Mouse (Mus musculus): ENCODE measurements around the gene Gm20388.

The Gm20388 gene

DNA sequence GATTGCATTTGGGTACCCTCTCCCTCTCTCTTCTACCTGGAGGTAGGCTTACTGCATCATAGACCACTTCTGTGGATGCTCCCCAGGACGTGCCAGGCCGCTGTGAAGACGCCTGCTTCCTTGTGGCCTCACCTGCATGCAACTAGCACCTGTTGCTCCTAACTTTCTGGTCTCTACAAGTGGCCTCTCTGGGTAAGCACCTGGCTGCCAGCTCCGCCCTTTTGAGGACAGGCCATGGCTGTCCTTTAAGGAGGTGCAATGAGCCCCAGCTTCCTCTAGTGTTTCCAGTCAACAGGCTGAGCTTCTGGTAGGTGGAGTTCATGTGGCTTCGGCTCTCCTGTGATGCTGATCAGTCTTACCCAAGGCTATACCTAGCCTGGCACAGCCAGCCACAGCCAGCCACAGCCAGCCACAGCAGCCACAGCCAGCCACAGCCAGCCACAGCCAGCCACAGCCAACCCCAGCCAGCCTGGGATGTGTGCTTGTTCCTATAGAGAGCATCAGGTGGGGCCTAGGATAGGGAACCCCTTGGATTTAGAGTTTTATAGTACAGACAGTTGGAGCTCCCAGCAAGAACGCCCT, 344.9 kb downstream of the Gm20388 start:
- no peak for DNase-seq (ENCODE audit: low spot score in 2 of 2)

DNA sequence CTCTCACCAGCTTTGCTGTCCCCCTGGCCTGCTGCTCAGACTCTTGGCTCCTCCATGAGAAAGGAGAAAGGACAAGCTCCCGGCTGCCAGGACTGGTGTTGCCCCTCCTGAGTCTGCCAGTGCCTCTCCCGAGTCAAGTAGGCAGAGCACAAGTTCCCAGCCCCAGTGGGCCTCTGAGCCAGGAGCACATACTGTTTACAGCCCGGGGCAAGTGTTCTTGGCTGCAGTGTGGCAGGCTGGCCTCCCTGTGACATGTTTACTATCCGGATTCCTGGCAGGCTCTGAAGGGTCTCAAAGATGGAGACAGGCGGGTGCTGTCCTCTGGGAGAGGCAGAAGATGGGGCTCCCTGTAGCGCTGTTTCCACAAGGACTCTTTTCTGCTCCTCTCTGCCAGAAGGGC, 346.3 kb downstream of the Gm20388 start:
- DNase-seq (ENCODE audit: low spot score in 2 of 2): no peak

DNA sequence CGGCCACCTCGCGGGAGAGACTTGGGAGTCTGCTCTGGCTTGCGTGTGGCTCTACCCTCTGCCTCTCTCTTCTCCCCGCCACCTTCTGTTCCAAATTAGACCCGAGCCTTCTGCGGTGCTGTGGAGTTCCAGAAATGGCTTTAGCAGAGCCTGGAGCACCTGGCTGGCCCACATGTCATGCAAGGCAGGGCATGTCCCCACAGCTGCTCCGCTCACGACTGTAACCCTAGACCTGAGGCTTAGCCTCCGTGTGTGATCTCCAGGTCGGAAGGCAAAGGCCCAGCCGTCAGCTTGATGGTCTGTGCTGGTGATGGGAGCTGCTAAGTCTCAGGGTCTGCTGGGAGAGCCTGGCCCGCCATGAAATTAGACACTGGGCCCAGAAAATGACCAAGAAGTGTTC, 348.6 kb downstream of the Gm20388 start:
- DNase-seq (ENCODE audit: low spot score in 2 of 2): no peak

DNA sequence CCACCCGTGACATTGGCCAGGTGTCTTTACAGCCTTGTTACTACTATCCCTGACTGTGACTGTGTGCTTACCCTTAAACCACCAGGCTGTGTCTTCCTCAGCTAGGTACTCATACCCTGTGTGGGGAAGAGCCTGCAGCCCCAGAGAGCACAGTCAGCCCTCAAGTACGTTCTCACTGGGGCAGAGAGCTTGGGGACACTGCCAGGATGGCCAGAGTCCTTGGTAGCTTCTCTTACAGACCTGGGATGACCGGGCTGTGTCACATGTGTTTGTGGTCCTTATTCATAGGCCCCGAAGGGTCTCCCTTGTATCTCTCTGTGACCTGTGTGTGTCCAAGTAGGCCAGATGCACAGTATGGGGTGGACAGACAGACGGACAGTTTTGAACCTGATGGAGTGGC, 350.0 kb downstream of the Gm20388 start:
- no peak for DNase-seq (ENCODE audit: low spot score in 2 of 2)

DNA sequence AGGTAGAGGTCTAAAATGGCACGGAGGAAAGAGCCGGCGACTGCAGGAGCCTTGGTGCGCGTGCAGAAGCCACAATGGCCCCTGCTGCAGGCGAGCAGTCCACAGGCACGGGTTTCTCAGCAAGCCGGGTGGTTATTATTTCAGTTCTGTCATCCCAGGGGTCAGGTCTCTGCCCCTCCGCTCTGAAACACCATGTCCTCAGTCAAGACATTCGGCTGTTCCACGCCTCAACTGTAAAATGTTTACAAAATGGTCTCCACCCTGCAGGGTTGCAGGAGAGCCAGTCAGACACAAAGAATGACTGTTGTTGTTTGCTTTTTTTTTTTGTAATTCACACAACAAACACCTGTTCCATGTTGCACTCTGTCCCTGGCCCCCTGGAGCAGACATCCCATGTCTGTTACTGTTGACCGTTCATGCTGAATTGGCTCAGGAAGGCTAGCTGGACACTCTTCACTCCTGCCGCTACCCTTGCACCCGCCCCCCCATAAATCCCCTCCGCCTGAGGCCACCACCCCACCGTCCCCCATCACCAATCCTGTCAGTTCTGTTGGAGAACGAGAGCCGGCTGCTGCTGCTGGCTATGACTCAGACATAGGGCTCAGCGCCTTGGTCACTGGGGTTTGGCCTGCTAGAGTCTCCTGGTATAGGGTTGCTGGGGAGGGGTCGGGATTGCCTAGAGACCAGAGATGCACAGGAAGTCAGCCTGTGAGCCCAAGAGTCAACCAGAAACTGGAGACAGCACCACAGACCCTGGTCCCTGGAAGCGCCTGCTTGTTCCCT, 350.9 kb downstream of the Gm20388 start:
- DNase-seq (ENCODE audit: low spot score in 2 of 2): no peak

DNA sequence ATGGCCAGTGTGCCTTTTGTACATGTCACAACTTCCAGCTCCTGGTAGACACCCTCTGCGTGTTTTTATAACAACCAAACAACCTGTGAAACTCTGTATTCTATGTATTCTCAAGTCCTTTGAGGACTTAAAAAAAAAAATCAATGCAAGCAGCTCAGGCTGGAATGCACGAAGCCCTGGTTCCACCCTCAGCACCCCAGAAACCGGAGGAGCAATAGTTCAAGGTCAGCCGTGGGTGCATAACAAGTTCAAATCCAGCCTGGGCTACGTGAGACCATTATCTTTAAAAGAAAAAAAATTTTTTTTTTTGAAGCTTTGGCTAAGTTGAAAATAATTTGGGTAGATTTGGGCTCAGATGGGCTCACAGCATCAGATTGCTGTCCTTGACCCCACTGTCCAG, 353.2 kb downstream of the Gm20388 start:
- DNase-seq (ENCODE audit: low spot score in 2 of 2): no peak

DNA sequence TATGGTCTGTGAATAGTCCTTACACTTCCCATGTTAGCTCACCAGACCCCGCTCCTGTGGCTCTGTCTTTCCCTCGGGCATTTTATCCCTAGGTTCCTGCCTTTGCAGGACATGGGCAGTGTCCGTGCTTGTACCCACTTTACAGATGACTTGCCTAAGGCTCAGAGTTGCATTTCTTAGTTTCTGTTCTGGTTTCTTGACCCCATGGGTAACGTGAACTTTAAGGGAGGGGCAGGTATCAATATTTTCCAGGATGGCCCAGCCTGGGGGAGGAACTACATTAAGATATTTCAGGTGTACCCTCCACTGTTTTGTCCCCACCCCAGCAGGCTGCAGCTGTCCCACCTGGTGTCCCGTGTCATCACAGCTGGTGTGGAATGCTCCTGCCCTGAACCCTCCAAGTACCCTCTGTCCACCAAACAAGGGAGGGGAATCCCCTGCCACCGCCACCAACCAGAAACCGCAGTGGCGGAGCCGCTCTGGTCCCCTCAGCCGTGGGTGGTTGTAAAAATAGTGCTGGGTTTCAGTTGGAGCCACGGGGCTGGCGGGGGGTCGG, 353.8 kb downstream of the Gm20388 start:
- no peak for DNase-seq (ENCODE audit: low spot score in 2 of 2)

DNA sequence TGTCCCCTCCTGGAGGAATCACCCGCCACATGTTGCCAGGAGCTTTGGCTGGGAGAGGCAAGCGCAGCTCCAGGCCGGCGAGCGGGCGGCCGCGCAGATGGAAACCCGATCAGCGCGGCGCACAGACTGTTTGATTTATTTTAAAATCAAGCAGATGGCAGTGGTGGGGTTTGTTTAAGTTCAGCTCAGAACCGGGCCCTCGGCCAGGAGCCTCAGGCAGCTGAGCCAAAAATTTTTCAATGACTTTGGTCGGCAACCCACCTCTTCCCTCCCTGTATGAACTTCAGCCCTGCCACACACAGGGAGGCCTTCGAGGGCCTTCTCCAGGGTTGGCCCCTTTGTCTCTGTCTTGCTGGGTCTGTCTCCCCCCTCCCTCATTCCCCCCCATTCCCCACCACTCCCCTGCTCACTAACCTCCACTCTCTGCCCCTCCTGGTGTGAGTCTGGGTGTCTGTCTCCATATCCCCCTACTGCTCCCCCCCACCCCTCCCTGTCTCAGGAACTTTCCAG, 354.4 kb downstream of the Gm20388 start:
- peak in 1 of 2 experiments; percentile 51 for DNase-seq (ENCODE audit: low spot score in 2 of 2)

DNA sequence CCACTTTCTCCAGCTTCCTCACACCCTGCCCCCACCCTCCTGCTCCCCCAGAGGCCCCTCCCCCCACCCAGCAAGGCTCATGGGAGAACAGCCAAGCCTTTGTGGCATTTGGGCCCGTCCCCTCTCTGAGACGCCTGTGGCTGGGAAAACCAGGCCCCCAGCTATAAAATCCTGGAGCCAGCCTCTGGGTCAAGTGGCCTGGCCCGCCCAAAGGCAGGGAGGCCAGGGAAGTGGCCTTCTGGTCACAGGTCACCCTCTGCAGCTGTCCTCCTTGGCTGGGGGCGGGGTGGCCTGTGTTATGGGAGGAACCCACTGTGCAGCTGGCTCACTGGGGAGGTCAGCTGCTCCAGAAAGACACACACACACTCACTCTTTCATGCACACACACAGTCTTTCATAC, 354.8 kb downstream of the Gm20388 start:
- DNase-seq (ENCODE audit: low spot score in 2 of 2): peak in 1 of 2 experiments; percentile 71

DNA sequence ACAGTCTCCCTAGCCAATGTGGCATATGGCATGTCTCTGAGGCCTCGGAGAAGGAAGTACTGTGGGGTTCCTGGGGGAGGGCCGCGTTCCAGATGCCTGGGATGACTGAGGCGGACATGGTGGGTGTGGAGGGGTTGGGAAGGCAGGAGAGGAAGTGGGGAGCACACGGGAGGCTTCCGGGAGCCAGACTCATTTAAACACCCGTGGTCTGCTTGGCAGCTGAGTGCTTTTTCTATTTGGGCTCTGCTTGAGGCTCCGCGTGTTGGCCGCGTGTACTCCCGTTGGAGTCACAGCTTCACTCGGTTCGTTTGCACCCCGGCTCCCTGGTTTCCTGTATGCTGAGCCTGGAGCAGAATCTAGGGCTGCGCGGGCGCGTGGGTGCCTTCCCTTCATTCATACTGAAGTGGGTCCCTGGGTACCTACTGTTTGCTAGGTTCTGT, 357.9 kb downstream of the Gm20388 start:
- no peak for DNase-seq (ENCODE audit: low spot score in 2 of 2)

DNA sequence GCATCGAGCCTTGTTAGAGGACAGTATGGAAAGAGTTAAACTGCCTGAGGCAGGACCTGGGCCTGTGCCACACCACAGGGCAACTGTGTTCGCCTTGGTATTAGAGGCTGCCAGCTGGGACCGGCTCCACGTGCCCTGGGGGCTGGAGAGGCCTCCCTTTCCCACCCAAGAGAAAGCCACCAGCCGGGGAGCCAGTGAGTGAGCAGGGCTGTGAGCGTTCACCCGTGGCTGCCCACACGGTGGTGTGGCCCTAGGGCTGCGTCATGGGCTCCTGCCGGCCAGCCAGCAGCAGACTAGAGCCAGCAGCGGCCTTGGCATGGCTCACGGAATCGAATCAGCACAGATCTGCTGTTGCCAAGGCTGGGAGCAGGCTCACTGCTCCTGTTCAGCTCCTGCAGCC, 359.8 kb downstream of the Gm20388 start:
- DNase-seq (ENCODE audit: low spot score in 2 of 2): no peak

DNA sequence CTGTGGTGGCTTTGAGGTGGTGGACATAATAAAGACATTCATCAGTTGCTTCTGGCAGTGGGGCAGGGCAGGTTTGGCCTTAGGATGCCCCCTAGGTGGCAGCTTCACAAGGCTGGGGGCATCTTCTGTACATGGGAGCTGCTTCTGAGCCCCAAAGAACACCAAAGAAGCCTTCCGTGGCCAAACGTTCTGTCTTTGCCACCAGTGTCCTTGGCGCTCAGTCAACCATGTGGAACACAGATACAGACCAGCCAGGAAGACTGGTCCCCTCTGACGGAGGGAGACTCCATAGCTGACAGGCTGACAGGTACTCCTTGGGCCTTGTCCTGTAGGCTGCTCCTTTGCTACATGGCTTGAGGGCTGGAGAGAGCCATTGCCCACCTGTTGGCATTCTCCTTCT, 362.8 kb downstream of the Gm20388 start:
- DNase-seq (ENCODE audit: low spot score in 2 of 2): no peak

DNA sequence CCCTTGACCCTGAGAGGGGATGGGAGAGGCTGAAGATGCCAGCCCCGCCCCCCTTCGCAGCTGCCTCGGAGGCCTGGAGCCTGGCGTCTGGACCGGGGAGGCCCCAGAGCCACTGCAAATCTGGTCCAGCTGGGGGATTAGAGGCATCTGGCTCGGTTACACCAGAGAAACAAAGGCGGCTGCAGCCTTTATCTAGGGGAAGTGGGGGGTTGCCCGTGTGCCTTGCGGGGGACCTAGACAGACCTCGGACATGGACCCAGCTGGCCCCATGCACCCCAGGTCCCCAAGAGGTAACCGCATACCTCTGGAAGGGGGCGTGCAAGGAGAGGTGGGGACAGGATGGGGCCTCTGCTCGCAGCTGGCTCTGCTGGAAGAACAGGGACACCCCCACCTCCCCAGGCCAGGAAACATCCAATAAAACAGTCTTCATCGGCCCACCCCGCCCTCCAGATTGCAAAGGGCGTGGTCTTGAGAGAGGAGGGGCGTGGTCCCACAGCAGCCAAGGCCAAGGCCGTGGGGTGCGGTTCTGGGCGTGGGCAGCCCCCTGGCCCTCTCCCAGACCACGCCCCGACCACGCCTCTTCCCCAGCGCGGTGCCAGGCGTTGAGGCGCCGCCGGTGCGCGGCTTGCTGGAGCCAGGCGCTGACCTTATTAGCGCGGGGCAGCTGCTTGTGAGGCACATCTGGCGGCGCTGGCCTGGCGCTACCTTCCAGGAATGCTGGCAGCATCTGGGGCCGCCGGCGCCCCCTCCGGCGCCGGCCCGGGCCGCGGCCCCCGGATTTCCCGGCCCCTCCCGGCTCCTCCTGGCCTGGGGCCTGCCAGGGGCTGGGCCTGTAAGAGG, 365.6 kb downstream of the Gm20388 start:
- peak; percentile 86 to 91 for DNase-seq (ENCODE audit: low spot score in 2 of 2)

DNA sequence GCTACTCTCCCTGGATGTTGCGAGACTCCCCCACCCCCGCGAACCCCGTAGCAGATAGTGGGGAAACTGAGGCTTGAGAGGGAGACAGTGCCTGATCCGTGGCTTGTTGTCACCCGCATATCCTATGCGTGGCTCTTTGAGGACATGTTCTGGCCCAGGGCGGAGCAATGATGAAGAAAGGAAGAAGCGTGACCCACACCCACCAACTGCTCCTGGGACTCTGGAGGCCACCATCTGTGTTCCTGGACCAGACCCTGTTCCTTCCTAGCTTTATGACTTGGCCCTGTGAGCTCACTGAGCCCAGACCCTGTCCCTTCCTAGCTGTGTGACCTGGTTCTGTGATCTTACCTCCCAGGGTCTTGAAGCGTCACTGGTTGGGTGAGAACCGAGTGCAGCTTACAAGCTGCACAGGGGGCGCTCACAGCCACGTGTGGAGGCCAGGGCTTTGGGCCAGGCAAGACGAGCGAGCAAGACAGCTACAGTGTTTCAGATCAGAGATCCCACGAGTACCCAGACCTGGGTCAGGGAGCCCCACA, 366.3 kb downstream of the Gm20388 start:
- DNase-seq (ENCODE audit: low spot score in 2 of 2): no peak

DNA sequence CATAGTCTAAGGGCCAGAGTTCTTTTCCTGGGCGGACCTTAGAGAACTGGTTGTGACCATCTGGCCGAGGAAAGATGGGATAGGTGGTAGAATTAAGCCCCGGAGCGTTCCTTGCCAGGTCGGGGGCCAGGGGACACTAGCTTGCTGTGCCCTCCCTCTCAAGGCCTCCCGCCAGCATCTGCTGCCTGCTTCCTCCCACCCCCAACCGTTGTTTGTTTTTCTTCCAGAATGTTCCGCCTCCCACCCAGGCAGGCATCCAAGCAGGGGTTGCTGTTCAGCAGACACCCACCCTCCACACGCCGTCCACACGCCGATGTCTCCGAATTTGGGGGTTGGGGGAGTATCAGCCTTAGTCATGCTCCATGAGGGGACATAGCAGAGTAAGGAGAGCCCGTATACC, 367.4 kb downstream of the Gm20388 start:
- DNase-seq (ENCODE audit: low spot score in 2 of 2): no peak

DNA sequence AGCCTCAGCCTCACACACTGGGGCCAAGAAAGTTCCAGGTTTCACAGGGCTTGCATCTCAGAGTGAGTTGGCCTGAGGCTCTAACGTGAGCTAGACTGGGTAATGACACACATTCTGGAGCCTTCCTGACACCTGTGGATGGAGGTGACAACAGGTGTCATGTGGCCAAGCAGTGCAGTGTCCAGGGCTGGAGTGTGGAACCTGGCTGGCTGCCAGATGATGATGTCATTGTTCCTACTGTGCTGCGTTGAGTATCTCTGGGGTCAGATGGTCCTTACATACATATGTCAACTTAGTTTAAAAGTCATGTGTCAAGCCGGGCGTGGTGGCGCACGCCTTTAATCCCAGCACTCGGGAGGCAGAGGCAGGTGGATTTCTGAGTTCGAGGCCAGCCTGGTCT, 368.8 kb downstream of the Gm20388 start:
- no peak for DNase-seq (ENCODE audit: low spot score in 2 of 2)

DNA sequence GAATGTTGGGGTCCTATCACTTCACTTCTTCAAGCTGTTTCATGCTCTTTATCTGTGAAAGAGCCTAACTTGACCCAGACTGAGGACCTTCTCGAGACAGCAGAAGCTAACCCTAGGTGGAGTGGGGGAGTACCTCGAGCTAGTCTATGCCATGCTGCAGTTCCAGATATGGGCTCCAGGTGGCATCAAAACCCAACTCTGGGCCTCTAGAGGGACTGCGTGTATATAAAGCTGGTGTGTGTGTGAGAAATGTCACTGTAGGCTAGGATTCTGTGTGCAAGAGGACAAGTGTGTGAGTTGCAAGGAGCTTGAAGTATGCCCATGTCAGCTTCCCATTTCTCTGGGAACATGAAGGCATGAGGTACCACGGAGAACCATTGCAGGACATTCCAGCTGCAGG, 370.8 kb downstream of the Gm20388 start:
- DNase-seq (ENCODE audit: low spot score in 2 of 2): peak in 1 of 2 experiments; percentile 59

DNA sequence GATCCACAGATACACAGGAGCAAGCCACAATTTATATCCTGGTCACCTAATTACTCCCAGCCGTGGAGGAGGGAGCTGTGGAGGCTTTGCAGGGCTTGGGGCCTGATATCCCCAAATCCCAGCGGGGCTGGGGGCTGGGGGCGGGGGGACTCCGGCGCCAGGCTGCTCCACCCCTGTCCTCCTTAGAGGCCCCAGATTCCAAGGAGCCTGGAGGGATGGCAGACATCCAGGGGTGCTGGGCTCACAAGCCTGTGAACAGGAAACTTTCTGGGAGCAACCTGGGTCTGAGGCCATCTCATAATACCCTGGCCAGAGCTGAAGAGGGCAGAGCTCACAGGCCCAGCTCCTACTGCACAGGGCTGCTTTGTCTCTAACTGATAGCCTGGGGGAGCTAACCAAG, 371.8 kb downstream of the Gm20388 start:
- DNase-seq (ENCODE audit: low spot score in 2 of 2): no peak

DNA sequence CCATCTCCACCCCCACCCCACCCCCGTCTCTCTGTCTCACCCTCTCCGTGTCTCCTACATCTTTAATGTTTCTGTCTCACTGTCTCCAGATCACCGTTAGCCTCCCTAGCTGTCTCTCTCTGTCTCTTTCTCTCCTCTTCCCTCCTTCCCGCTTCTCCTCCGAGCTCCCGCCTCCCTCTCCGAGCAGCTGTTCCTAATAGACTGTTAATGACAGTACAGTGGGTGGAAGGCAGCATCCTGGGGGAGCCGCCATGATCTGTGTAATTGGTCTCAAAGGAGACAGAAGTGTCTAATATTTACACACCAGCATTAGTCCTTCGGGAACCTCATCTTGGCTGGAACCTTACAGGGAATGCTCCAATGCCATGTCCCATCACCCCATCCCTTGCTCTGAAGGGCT, 373.6 kb downstream of the Gm20388 start:
- no peak for DNase-seq (ENCODE audit: low spot score in 2 of 2)

DNA sequence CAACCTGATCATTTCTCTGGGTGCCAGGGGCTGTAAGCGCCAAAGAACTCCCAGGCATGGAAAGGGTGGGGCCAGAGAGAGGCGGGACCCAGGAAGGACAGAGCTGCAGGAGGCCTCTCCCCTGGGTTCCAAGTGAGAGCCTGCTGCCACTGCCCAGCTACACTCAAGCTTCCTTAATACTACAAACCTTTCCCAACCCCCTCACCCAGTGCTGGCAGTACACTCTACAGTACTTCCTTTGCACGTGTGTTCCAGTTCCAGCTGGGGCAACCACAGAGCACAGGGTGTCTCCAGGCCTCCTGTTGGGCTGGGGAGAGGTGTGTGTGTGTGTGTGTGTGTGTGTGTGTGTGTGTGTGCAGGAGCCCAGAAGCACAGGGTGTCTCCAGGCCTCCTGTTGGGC, 374.4 kb downstream of the Gm20388 start:
- no peak for DNase-seq (ENCODE audit: low spot score in 2 of 2)

DNA sequence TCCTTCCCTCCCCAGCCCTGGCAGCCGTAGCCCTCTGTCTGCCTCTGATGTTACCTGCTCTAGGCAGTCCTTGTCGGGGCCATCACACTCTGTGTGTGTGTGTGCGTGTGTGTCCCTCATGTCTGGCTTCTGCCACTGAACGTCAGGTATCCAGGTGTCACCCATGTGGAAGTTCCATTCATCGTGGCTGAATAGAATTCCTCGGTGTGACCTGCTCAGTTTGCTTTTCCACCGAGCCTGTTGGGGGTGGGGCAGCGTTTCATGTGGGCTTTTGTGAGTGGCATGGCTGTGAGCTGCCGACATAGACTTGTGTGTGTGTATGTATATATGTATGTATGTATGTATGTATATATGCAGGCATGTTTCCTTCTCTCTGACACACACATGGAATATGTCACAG, 375.2 kb downstream of the Gm20388 start:
- no peak for DNase-seq (ENCODE audit: low spot score in 2 of 2)

Data from urinary bladder, adult 18-20 months (tissue).